Mouse (Mus musculus) liver, adult 2 months (tissue): ENCODE results near the gene Hgfac.

ENCODE experiments used
- CTCF ChIP-seq: fragments of 200-500 bp; IDR thresholded peaks from 2 replicates; pipeline ENCODE4 v1.5.1; 2011; ENCODE audit warnings: low read depth, low read length, control low read depth
- POLR2A ChIP-seq: fragments of 200-500 bp; IDR thresholded peaks from 2 replicates; pipeline ENCODE4 v1.6.1; 2011; ENCODE audit warnings: low read length, control low read depth; ENCODE audit not compliant: insufficient read depth; ENCODE audit errors: extremely low read depth

GRCm38 (mm10) chr5:35057582-35057981 lies 16.3 kb downstream of the Hgfac start:
- TF ChIP-seq CTCF (no peak), POLR2A (no peak)
